Comparison of ENCODE assay signal across 15 mouse cellular contexts in the genomic region with DNA sequence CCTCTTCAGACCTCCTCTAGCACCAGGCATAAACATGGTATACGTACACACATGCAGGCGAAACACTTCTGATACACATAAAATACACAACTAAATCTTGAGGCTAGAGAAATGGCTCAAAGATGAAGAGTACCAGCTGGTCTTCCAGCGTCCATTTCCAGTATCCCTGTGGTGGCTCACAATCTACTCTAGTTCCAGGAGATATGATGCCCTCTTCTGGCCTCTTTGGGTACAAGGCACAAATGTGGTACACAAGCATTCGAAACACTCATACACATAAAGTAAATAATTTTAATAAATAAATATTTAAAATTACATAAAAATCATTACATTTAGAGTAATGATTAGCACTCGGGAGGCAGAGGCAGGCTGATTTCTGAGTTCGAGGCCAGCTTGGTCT. TPM values are rescaled to one million over a fixed set of nuclear protein-coding genes. Genes with fewer than 3 reads are reported as not detected.
A peak's percentile ranks its signal among the peaks of the same experiment; 100 is the strongest.
DNase-seq lines count a peak whose midpoint lies in the region; ATAC-seq and TF ChIP-seq lines count a peak whose summit lies in the region.
"Had no signal": no experiment of that assay in that cellular context is flagged by ENCODE, and none has a peak within 500 bp of the region (broad histone marks: within the 10 kb centered on the region; RNA-seq: fewer than 3 reads in every experiment).

No protein-coding gene starts in this region.

- no peak overlapping the region for H3K27ac ChIP-seq in heart, postnatal 0 days (ENCODE audit: low read depth)
- H3K27ac ChIP-seq in heart, embryonic 12.5 days (ENCODE audit: poor library complexity, severe bottlenecking): no peak overlapping the region
- H3K27ac ChIP-seq in hindbrain, embryonic 13.5 days: no peak overlapping the region
- H3K27ac ChIP-seq: hindbrain, postnatal 0 days; neural tube, embryonic 15.5 days had no signal

- 90% methylated on average over 6 of the region's 6 CpGs for WGBS in heart, postnatal 0 days
- WGBS in heart, embryonic 12.5 days: 81% methylated on average over 6 of the region's 6 CpGs
- WGBS in hindbrain, embryonic 13.5 days: 92% methylated on average over 6 of the region's 6 CpGs

- 0 out of 2 replicates have a peak, but pooled peaks cover 4% of the 10 kb centered on the region for H3K4me1 ChIP-seq in heart, postnatal 0 days (ENCODE audit: control insufficient read depth, insufficient read depth)
- H3K4me1 ChIP-seq in heart, embryonic 12.5 days (replicated peaks): peaks cover 6% of the 10 kb centered on the region
- H3K4me1 ChIP-seq in hindbrain, embryonic 13.5 days (replicated peaks): no peaks in the 10 kb centered on the region
- H3K4me1 ChIP-seq: neural tube, embryonic 15.5 days had no signal

- no peaks in the 10 kb centered on the region for H3K27me3 ChIP-seq in heart, postnatal 0 days (ENCODE audit: control insufficient read depth, insufficient read depth, low read length)
- no peaks in the 10 kb centered on the region for H3K27me3 ChIP-seq in heart, embryonic 12.5 days (replicated peaks)
- H3K27me3 ChIP-seq in hindbrain, embryonic 13.5 days: no peaks in the 10 kb centered on the region
- H3K27me3 ChIP-seq: liver, embryonic 15.5 days; neural tube, embryonic 15.5 days had no signal

- H3K36me3 ChIP-seq in heart, postnatal 0 days (replicated peaks; ENCODE audit: control insufficient read depth, insufficient read depth, low read length): no peaks in the 10 kb centered on the region
- H3K36me3 ChIP-seq in heart, embryonic 12.5 days: no peaks in the 10 kb centered on the region
- no peaks in the 10 kb centered on the region for H3K36me3 ChIP-seq in hindbrain, embryonic 13.5 days
- H3K36me3 ChIP-seq: liver, embryonic 15.5 days; neural tube, embryonic 15.5 days had no signal

- no peak for DNase-seq in heart, postnatal 0 days (ENCODE audit: low spot score)
- no peak for DNase-seq in heart, postnatal 4 days
- peak; percentile 6 for DNase-seq in lung, postnatal 10 days
- no peak for DNase-seq in lung, postnatal 25 days (ENCODE audit: low spot score)
- DNase-seq in c-Kit-positive CD71-positive TER-119-positive erythroid progenitor cells, embryonic 14.5 days (ENCODE audit: low spot score): peak; percentile 49
- DNase-seq in naive thymus-derived CD4-positive, alpha-beta T cell, adult 2 months (ENCODE audit: low read depth): peak; percentile 8
- DNase-seq: cerebellum, postnatal 36 days; layer of hippocampus, postnatal 36 days had no signal

- no peaks in the 10 kb centered on the region for H3K9me3 ChIP-seq in heart, postnatal 0 days (replicated peaks; ENCODE audit: control insufficient read depth, low read length)
- no peaks in the 10 kb centered on the region for H3K9me3 ChIP-seq in heart, embryonic 12.5 days (replicated peaks)
- H3K9me3 ChIP-seq in hindbrain, embryonic 13.5 days: no peaks in the 10 kb centered on the region
- H3K9me3 ChIP-seq: liver, embryonic 15.5 days; neural tube, embryonic 15.5 days had no signal

- no peak overlapping the region for H3K9ac ChIP-seq in heart, postnatal 0 days (replicated peaks; ENCODE audit: low read depth, low read length)
- no peak overlapping the region for H3K9ac ChIP-seq in heart, embryonic 12.5 days
- H3K9ac ChIP-seq in hindbrain, embryonic 13.5 days: no peak overlapping the region
- H3K9ac ChIP-seq: liver, embryonic 15.5 days; neural tube, embryonic 15.5 days had no signal

- TF ChIP-seq EP300 in heart, postnatal 0 days (IDR thresholded peaks at IDR 0.05; ENCODE audit: low read depth): no peak

- H3K4me3 ChIP-seq in heart, postnatal 0 days (ENCODE audit: low read depth, low read length): no peak overlapping the region
- no peak overlapping the region for H3K4me3 ChIP-seq in heart, embryonic 12.5 days
- no peak overlapping the region for H3K4me3 ChIP-seq in hindbrain, embryonic 13.5 days
- H3K4me3 ChIP-seq: liver, embryonic 15.5 days; neural tube, embryonic 15.5 days had no signal

- H3K4me2 ChIP-seq in heart, postnatal 0 days (ENCODE audit: low read depth, low read length): no peak overlapping the region
- no peak overlapping the region for H3K4me2 ChIP-seq in heart, embryonic 12.5 days
- H3K4me2 ChIP-seq in hindbrain, embryonic 13.5 days: no peak overlapping the region
- H3K4me2 ChIP-seq: heart, embryonic 11.5 days; neural tube, embryonic 15.5 days had no signal

- ATAC-seq in heart, postnatal 0 days (ENCODE audit: insufficient read depth, low read depth): no peak
- no peak for ATAC-seq in heart, embryonic 12.5 days (ENCODE audit: insufficient number of reproducible peaks, low FRiP score)
- no peak for ATAC-seq in hindbrain, embryonic 13.5 days (ENCODE audit: low FRiP score)
- ATAC-seq: hindbrain, postnatal 0 days; midbrain, embryonic 16.5 days had no signal

- TF ChIP-seq CTCF in heart, postnatal 0 days (IDR thresholded peaks at IDR 0.05; ENCODE audit: low read depth): peak; percentile 20; the same call in 1 of the 2 replicates

RNA-seq across cellular contexts. Expression of a gene that starts 50.7 kb away (rescaled TPM):
- 71.4 and 89.9 TPM in 2 replicates for total RNA-seq in heart, postnatal 0 days (2014; rRNA removed; ENCODE audit: low replicate concordance)
- polyA plus RNA-seq in heart, postnatal 0 days (2015; fragmentation: Nextera tagmentation; extraction: Ambion mirVana): 115 and 123 TPM in 2 replicates
- total RNA-seq in heart, postnatal 4 days (2021): 100 to 1,000 TPM; 120 to 126 TPM
- polyA plus RNA-seq in heart, embryonic 12.5 days (2016; fragmentation: Nextera tagmentation; extraction: Ambion mirVana): 79.7 and 81.0 TPM in 2 replicates
- 26.4 and 27.6 TPM in 2 replicates for polyA plus RNA-seq in hindbrain, embryonic 13.5 days (2015; fragmentation: Nextera tagmentation; extraction: Ambion mirVana)

Comparison
In these comparisons a context has a peak if more than half of its experiments do, and no peak if none do; other contexts are left out.
1. DNase-seq: peak in lung, postnatal 10 days (single experiment), c-Kit-positive CD71-positive TER-119-positive erythroid progenitor cells, embryonic 14.5 days (single experiment) and naive thymus-derived CD4-positive, alpha-beta T cell, adult 2 months (single experiment); none in heart, postnatal 0 days (single experiment), heart, postnatal 4 days (single experiment) and lung, postnatal 25 days (single experiment).